Mouse (Mus musculus) G1E-ER4 (cell line): ENCODE measurements around the gene Aplp1. TPM values are rescaled to one million over a fixed set of nuclear protein-coding genes. Genes with fewer than 3 reads are reported as not detected.

Experiments used
- GATA1 ChIP-seq: IDR thresholded peaks from one replicate; pipeline ENCODE4 v1.8.0; 2012; ENCODE audit warnings: low read length, inconsistent platforms
- polyA plus RNA-seq: library from polyadenylated mRNA; stranded (reverse); fragments of >175 nt; gene quantifications from 2 replicates; pipeline ENCODE4 v1.2.3, GENCODE M21; 2012

Aplp1 gene
- polyA plus RNA-seq, 1 experiment, result not detected

- TF ChIP-seq GATA1, result no peak
Measured at GRCm38 (mm10) chr7:30456911-30457628, 11.7 kb upstream of the Aplp1 start.

GRCm38 (mm10) chr7:30456487-30456886 is 11.2 kb upstream of the Aplp1 start:
- no peak for TF ChIP-seq GATA1

- TF ChIP-seq GATA1, result no peak
Measured at GRCm38 (mm10) chr7:30454259-30454658, 8.9 kb upstream of the Aplp1 start.

GRCm38 (mm10) chr7:30453766-30454165 is 8.4 kb upstream of the Aplp1 start:
- TF ChIP-seq GATA1, result no peak

GRCm38 (mm10) chr7:30453327-30453726 is 8.0 kb upstream of the Aplp1 start:
- no peak for TF ChIP-seq GATA1

- no peak for TF ChIP-seq GATA1
Measured at GRCm38 (mm10) chr7:30450241-30450640, 4.9 kb upstream of the Aplp1 start.

- no peak for TF ChIP-seq GATA1
Measured at GRCm38 (mm10) chr7:30444154-30444970, 973 bp downstream of the Aplp1 start.

- no peak for TF ChIP-seq GATA1
Measured at GRCm38 (mm10) chr7:30443696-30444095, 1.6 kb downstream of the Aplp1 start.

- no peak for TF ChIP-seq GATA1
Measured at GRCm38 (mm10) chr7:30440697-30441096, 4.6 kb downstream of the Aplp1 start.

GRCm38 (mm10) chr7:30439734-30440133 is 5.6 kb downstream of the Aplp1 start:
- no peak for TF ChIP-seq GATA1

GRCm38 (mm10) chr7:30436879-30437278 is 8.5 kb downstream of the Aplp1 start:
- TF ChIP-seq GATA1, result no peak

GRCm38 (mm10) chr7:30435156-30435555 is 10.2 kb downstream of the Aplp1 start:
- TF ChIP-seq GATA1, result no peak

GRCm38 (mm10) chr7:30434701-30435100 is 10.6 kb downstream of the Aplp1 start:
- no peak for TF ChIP-seq GATA1

GRCm38 (mm10) chr7:30434238-30434637 is 11.1 kb downstream of the Aplp1 start:
- no peak for TF ChIP-seq GATA1

GRCm38 (mm10) chr7:30431793-30432192 is 13.5 kb downstream of the Aplp1 start:
- TF ChIP-seq GATA1, result no peak

GRCm38 (mm10) chr7:30430191-30430590 is 15.1 kb downstream of the Aplp1 start:
- no peak for TF ChIP-seq GATA1

- no peak for TF ChIP-seq GATA1
Measured at GRCm38 (mm10) chr7:30429327-30429726, 16.0 kb downstream of the Aplp1 start.
